Mouse (Mus musculus) gonadal fat pad, adult 2 months (tissue): ENCODE results near the gene 1700021F05Rik. TPM values are rescaled to one million over a fixed set of nuclear protein-coding genes. Genes with fewer than 3 reads are reported as not detected.
"Not testable (repeated sequence)": the region's sequence is repeated elsewhere in the genome, so short reads cannot be mapped to it uniquely, and the experiment has no call there.

Experiments used
- DNase-seq: peaks from one replicate; pipeline ENCODE4 v3.0.0-alpha.2; 2012; ENCODE audit warnings: low read depth
- polyA plus RNA-seq: library from polyadenylated mRNA; depleted of rRNA; stranded (reverse); fragments of >200 nt; gene quantifications from 2 replicates; pipeline ENCODE4 v1.2.3, GENCODE M21; 2012

1700021F05Rik gene
- polyA plus RNA-seq, 1 experiment = 5.4 TPM

DNA sequence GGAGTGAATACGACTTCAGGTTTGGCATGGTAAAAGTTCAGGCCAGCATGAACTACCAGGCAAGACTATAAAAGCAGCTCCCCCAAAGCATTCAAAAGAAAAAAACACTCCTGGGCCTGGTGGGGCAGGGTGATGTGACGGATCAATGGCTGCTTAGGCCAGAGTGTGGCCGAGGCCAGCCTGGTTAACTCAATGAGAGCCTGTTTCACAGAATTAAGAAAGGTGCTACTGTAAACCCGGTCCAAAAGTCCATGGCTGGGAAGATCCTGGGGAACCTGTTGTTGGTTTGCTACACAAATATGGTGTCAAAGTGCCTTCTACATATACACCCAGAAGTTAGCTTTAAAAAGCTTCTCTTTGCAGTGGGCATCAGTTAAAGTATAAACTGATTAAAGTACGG, 2.0 kb downstream of the 1700021F05Rik start:
- DNase-seq = no peak

GRCm38 (mm10) chr10:43537652-43538051, 3.1 kb downstream of the 1700021F05Rik start:
- DNase-seq = no peak

GRCm38 (mm10) chr10:43534382-43534781, 6.4 kb downstream of the 1700021F05Rik start:
- no peak for DNase-seq

GRCm38 (mm10) chr10:43527283-43528269, 13.2 kb downstream of the 1700021F05Rik start:
- no peak for DNase-seq

- not testable (repeated sequence) for DNase-seq
Observed at GRCm38 (mm10) chr10:43523931-43524330, 16.9 kb downstream of the 1700021F05Rik start, which contains the start of gene Gm9803. TSS of gene Gm9803 (plus strand) at chr10:43524084.

GRCm38 (mm10) chr10:43519977-43520376, 20.8 kb downstream of the 1700021F05Rik start:
- DNase-seq = no peak

DNA sequence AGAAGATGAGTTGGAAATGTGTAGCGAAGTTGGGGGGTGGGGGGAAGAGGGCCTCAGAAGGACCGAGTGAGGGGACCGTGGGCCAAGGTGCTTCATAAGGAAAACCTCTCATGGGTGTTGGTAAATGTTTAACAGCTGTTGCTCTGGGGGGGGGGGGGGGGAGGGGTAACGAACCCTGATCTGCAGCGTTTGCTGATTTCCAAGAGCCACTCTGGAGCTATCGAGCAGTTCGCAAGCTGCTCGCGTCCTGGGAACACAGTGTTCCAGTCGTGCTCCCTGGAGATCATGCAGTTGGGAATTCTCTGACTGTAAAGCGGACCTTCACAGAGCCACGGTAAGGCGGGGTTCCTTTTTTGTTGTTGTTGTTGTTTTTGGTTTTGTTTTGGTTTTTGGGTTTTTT, 22.4 kb downstream of the 1700021F05Rik start:
- no peak for DNase-seq

DNA sequence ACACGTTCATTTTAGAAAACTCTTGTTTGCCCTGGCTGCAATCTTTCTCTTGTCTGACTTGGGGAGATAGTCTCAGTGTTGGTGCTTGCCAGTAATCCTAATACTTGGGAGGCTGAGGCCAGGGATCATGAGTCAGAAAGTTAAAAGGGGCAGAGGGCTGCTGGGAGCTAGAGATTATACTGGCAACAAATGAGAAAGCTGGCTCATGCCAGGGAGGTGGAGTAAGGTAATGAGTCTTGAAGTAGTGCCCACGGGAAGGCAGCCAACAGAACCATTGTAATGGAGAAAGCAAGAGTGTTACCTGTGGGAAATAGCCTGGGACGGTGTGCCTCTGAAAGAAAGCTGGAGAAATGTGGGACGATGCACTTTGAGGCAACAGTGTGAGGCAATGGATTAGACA, 23.0 kb downstream of the 1700021F05Rik start:
- DNase-seq = peak; percentile 99

DNA sequence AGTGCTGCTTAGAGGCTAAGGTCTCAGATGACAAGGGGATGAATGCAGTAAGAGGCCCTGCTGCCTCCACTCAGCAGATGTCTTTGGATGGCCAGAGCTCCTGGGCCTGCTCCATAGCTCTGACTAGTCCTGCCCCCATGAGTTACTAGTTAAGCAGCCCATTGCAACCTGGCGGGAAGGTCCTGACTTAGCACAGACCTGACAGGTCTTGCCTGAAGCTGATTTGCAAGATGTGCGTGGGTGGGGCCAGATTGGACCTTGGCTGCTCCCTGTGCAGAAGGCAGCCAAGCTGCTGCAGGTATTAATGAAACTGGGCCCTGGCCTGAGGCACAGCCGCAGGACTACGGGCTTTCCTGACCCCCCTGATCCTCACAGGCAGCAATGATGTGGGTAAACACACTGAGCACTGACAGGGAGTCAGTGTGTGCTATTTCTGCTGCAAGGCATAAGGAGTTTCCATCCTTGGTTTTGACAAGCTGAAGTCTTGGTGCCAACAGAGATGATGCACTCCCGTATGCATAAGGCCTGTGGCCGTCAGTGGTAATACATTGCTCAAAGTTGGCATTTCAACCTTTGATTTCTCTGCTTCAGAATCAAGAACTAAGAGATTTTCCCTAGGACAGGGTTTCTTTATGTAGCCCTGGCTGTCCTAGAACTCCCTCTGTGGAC, 23.7 kb downstream of the 1700021F05Rik start:
- peak; percentile 81 for DNase-seq

DNA sequence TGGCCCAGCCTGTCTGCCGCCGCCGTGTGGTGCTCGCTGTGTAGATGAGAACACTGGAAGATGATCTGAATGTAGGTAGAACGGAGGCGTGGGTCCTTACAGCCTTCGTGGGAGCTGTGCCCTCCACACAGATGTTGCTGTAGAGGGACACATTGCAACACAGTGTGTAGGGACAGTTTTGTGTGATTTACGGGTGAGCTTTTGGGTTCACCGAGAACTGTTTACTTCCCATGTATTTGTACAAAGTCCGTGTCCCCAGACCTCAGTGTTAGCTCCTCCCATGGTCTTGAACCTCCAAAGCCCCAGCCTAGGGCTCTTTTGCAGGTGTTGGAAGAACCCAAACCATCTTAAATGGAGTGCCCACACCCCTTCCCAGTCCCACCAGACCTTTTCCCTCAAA, 27.8 kb downstream of the 1700021F05Rik start:
- DNase-seq = no peak

DNA sequence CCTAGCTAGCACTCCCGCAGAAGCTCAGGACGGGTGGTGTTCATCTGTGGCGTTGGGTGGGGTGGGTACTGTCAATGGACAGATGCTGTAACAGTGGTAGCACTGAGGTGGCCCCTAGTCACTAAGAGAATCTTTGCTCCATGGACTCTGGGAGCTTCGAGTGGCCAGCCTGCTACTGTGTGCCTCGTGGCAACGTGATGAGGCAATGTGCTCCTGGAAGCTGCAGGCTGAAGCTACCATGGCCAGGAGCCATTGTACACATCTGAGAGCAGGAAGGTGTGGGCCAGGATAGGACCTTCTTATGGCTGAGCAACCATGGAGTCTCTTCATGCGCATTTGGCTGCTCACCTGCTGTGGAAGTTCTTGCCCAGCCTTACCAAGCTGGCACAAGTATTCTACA, 31.6 kb downstream of the 1700021F05Rik start:
- no peak for DNase-seq

DNA sequence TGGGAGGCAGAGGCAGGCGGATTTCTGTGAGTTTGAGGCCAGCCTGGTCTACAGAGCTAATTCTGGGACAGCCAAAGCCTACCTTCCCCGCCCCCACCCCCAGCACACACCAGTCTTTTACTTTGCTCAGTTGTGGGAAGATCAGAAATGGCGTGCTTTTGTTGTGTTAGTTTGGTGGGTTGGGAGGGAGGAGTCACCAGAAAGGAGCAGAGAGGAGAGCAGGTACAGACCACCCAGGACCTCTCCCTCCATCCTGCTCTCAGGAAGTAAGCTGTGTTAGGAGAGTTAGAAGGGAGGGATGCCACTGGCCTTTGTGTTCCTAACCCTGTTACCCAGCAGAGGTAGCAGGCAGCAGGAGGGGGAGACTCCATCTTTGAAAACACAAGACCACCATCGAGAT, 33.7 kb downstream of the 1700021F05Rik start:
- no peak for DNase-seq

- DNase-seq = no peak
Observed at GRCm38 (mm10) chr10:43504291-43504690, 36.5 kb downstream of the 1700021F05Rik start.

GRCm38 (mm10) chr10:43502599-43502998, 38.2 kb downstream of the 1700021F05Rik start:
- no peak for DNase-seq

DNA sequence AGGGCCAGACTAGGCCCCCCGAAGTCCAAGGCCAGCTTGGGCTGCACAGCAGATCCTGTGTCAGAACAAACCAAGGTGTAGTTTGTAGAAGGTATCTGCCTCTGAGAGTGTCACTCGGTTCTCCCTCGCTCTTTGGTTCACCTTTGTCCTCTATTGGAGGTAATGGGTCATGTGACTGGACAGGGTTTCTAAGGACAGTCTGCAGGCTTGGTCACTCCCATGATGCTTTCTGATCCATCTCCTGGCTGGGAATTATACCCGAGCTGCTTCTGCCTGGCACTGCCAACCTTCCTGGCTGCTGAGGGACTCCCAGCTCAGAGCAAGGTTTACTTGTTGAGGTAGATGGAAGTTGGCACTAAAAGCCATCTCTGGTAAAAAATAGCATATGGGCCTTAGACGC, 49.9 kb downstream of the 1700021F05Rik start:
- DNase-seq = no peak

GRCm38 (mm10) chr10:43490034-43490433, 50.8 kb downstream of the 1700021F05Rik start:
- DNase-seq = no peak

DNA sequence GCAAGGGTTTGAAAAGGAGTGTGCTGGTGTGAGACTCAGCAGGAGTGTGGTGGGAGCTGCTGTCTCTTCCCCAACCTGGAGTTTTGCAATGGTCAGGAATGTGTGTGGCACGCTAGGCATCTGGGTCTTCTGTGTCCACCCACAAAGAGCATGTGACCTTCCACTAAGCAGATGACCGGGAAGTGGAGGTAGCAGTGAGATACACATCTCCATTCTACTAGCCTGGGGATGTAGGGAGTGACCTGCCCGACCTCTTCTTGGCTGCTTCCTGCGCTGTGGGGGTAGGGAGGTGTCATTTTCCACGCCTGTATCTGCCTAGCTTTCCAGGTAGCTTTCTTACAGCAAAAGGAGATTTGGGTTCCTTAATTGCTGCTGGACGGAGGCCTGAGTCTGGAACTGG, 51.2 kb downstream of the 1700021F05Rik start:
- DNase-seq = peak; percentile 62

- no peak for DNase-seq
Observed at GRCm38 (mm10) chr10:43489139-43489538, 51.7 kb downstream of the 1700021F05Rik start.

GRCm38 (mm10) chr10:43488258-43488657, 52.5 kb downstream of the 1700021F05Rik start:
- DNase-seq = peak; percentile 61

DNA sequence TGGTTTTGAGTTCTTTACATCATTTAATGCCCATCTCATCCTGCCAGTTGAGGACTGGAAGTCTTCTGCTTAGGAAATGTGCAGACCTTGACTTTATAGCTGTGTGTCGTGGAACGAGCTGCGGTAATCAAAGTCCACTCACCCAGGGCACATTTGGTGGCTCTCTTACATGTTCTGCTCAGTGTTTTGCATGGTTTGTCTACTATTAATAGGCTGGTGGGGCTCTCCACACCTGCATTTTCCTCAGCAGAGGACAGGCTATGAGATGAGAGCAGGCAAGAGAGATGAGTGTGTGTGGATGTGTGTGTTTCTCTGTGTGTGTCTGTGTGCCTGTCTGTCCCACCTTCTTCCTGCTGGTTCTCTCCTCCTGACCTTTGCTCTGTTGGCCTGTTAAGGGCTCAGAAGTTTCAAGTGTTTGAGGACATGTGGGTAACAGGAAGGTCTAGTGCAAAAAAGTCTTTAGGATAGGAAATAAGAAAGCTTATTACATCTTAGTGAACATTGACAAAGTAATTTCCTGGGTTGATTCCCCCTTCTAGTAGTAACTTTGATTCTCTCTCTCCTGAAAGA, 53.3 kb downstream of the 1700021F05Rik start:
- no peak for DNase-seq

GRCm38 (mm10) chr10:43485751-43486268, 55.0 kb downstream of the 1700021F05Rik start:
- DNase-seq = no peak

DNA sequence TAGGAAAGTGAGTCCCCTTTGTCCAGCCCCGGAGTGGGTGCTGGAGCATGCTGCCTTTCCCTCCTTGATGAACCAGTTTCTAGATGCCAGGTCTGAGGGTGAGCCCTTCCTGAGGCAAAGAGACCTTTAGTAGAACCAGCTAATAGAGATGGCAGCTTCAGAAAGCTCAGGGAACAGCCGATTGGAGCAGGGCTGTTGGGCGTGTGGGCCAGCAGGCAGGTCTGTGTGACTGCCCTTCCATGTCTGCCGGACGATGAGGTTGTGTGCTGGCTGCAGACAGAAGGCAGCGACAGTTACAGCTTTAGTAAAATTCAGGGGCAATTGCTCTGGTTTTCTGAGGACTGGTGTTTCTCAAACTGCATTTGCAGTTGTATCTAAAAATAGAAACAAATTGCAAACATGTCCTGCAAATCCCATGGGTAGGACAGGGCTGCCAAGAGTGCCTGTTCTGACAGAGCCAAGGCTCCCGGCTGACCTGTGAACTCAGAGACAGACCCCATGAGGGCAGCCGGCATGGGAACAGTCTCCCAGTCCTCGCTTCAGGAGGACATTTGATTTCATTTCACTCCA, 57.3 kb downstream of the 1700021F05Rik start:
- DNase-seq = no peak
